Mouse (Mus musculus): ENCODE measurements around the gene Fbxw19.
"Not testable (repeated sequence)": the region's sequence is repeated elsewhere in the genome, so short reads cannot be mapped to it uniquely, and the experiment has no call there.

Gene Fbxw19

DNA sequence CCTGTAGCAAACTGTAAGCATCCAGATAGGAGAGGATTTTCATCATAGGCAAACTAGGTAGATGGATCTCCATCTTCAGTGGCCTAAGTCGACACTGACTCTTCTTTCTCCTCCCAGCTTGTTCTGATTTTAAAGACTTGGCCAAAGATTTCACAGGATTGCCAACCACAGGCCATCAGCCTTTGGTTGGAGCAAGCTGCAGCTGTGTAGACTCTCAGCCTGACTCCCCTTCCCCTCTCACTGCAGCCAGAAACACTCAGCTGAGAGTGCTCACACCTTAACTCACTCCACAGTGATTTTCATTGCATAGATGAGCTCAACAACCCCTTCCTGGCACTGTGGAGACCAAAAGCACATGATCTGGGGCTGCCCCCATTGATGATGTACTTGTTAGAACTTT, at the start of gene Fbxw19:
Fbxw19 (minus strand) TSS at position 101 of the 400 bp plus-strand sequence.
- not testable (repeated sequence) for DNase-seq

DNA sequence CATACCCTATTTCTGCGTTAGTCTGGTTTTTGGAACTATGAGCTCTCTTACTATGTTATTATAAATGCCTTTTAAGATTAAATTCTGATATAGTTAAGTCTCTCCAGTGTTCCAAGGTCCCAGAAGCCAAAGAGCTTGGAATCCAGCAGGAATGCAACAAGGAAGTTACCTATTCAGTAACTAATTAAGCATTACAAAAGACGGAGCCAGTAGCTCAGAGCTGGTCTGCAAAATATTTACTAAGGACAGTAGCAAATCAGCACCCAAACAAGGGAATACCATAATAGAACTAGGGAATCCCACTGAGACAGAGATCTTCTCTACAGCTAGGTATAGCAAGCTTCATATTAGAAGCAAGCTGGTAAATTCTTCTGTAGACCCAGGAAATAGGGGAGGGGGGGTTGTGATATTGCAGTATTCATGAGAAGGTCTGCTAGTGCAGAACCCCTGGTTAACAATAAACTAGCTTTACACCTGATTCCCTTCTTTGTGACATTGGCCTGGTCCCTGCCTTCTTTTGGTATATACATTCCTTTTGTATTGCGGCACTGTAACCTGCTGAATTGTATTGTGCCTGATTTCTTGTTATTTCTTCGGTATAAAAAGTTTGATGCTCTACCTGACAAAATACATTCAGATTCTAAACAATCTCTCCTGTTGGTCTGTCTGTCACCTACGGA, 27.9 kb upstream of the Fbxw19 start:
- peak; percentile 13 for DNase-seq

DNA sequence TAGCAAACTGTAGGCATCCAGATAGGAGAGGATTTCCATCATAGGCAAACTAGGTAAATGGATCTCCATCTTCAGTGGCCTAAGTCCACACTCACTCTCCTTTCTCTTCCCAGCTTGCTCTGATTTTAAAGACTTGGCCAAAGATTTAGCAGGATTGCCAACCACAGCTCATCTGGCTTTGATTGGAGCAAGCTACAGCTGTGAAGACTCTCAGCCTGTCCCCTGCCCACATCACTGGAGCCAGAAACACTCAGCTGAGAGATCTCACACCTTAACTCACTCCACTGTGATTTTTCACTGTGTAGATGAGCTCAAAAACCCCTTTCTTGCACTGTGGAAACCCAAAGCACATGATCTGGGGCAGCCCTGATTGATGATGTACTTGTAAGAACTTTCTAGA, 46.6 kb downstream of the Fbxw19 start, which contains the start of gene Fbxw16:
Fbxw16 (minus strand) TSS at position 101 of the 400 bp plus-strand sequence.
- no peak for DNase-seq

DNA sequence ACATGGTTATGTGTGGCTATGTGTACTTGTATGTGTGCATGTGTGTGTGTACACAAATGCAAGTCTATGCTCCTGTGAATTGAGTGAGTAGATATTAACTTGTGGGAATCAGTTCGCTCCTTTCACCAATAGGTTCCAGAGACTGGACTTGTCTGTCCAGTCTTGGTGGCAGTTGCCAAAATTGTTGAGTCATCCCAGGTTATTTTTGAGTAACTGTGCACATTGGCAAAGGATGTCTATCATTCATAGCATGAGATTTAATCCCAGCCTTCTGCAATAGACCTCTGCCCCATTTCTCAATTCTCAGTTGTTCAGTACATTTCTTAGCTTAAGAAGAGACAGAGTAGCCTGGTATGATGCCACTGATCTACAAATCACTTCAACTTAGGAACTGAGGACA, 62.7 kb downstream of the Fbxw19 start:
- no peak for DNase-seq

Measured in kidney, adult 18-20 months (tissue).